Mouse (Mus musculus): ENCODE results near the gene Fgfr2. TPM values are rescaled to one million over a fixed set of nuclear protein-coding genes. Genes with fewer than 3 reads are reported as not detected.
A peak's percentile ranks its signal among the peaks of the same experiment; 100 is the strongest.

Fgfr2 gene
- polyA plus RNA-seq, 1 experiment from 2014 or later = 67.0 TPM

GRCm38 (mm10) chr7:132323430-132323829 is 799.7 kb downstream of the Fgfr2 start:
- H3K4me2 ChIP-seq (replicated peaks) = no peak overlapping the region
- 68% methylated on average over 5 of the region's 5 CpGs for WGBS
- ATAC-seq = no peak
- no peak overlapping the region for H3K27ac ChIP-seq
- no peaks in the 10 kb centered on the region for H3K9me3 ChIP-seq
- no peaks in the 10 kb centered on the region for H3K36me3 ChIP-seq
- H3K27me3 ChIP-seq (replicated peaks) = no peaks in the 10 kb centered on the region
- H3K9ac ChIP-seq = no peak overlapping the region
- peaks cover 14% of the 10 kb centered on the region; the same call in 1 of the 2 replicates for H3K4me1 ChIP-seq (replicated peaks)
- H3K4me3 ChIP-seq (replicated peaks) = no peak overlapping the region

DNA sequence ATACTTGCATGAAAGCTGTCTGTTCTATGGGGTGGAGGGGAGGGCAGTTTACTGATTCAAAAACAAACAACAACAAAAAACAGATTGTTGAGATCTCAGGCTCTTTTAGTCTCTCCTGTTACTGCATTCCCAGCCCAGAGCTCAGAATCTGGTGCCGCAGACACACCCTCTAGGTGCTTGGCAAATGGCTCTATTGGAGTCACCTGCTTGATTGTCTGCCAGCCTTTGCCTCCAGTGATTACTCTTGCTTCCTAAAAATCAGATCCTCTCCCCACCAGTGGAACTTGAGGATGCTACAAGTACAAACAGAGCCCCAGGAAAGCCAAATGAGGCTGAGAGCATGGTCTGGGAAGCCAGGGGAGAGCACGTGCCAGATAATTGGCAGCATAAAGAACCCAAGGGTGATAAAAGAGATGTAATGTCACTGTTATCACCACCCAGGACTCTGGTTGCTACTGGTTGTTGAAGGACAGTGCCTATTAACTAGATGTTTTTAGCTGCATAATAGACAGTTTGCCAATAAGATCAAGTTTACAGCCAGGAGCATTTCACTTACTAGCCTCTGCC is 801.7 kb downstream of the Fgfr2 start:
- Histone ChIP-seq H3K4me3 (replicated peaks) (no peak overlapping the region), H3K36me3 (no peaks in the 10 kb centered on the region), H3K4me1 (replicated peaks) (peaks cover 14% of the 10 kb centered on the region), H3K4me2 (replicated peaks) (no peak overlapping the region), H3K9me3 (no peaks in the 10 kb centered on the region), H3K27ac (no peak overlapping the region), H3K9ac (no peak overlapping the region), H3K27me3 (replicated peaks) (no peaks in the 10 kb centered on the region)
- WGBS = 76% methylated on average over 2 of the region's 2 CpGs
- no peak for ATAC-seq

- Histone ChIP-seq H3K27ac (peak within 1 kb of the TSS; percentile 93), H3K4me2 (replicated peaks) (peak within 1 kb of the TSS; percentile 93), H3K9ac (peak within 1 kb of the TSS; percentile 91), H3K4me3 (replicated peaks) (peak within 1 kb of the TSS; percentile 73), H3K27me3 (replicated peaks) (no peaks in the 10 kb centered on the region), H3K36me3 (no peaks in the 10 kb centered on the region), H3K4me1 (replicated peaks) (peaks cover 26% of the 10 kb centered on the region), H3K9me3 (no peaks in the 10 kb centered on the region)
- under 1% methylated on average over 34 of the region's 34 CpGs for WGBS
- peak; percentile 52 for ATAC-seq
Measured at GRCm38 (mm10) chr7:132317036-132317541, 806.1 kb downstream of the Fgfr2 start, which contains the start of gene Chst15. TSS of gene Chst15 (minus strand) at chr7:132317228.

DNA sequence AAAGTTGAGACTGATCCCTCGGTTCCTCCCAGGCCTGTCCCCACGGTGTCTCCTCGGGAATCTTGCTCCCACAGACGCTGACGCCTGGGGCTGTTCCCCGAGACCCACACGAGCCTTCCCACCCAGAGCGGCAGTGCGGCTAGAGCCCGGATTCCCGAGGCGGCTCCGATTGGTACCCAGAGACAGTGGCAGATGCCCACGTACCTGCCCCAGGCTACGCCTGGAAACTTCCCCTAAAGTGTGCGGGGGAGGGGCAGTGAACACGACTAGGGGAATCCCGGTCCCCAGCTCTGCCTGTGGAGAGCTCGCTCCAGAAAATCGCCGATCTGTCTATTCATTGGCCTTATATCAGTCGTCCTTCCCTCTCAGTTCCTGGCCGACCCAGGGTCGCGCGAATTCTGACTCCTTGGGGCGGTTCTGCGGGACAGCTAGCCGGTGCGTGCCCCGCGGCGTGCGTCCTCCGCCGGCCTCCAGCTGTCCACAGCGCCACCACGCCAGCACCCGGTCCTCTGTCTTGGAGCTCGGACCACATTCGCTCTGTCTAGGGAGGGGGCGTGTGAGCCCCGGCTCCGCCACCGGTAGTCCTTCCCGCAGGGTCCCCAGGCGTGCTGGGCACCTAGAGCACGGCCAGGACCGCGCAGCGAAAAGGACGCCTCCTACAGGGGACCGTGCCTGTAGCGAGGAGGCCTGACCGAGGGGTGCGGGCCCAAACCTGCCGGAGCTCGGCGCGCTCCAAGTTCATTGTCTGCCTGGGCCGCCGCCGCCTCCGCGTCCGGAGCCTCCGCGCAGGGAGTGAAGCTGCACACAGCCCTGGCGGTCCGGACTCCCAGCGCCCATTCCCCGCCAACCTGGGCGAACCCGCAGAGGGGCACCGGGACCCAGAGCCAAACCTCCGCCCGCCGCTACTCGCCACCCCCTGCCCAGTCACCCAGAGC is 806.8 kb downstream of the Fgfr2 start:
- no peaks in the 10 kb centered on the region for H3K27me3 ChIP-seq (replicated peaks)
- peak overlapping the region; percentile 91 for H3K9ac ChIP-seq
- H3K4me2 ChIP-seq (replicated peaks) = peak overlapping the region; percentile 93
- peak overlapping the region; percentile 73 for H3K4me3 ChIP-seq (replicated peaks)
- peaks cover 28% of the 10 kb centered on the region for H3K4me1 ChIP-seq (replicated peaks)
- no peaks in the 10 kb centered on the region for H3K9me3 ChIP-seq
- H3K36me3 ChIP-seq = no peaks in the 10 kb centered on the region
- peak overlapping the region; percentile 93 for H3K27ac ChIP-seq
- WGBS = under 1% methylated on average over 78 of the region's 79 CpGs
- ATAC-seq = peak; percentile 72

DNA sequence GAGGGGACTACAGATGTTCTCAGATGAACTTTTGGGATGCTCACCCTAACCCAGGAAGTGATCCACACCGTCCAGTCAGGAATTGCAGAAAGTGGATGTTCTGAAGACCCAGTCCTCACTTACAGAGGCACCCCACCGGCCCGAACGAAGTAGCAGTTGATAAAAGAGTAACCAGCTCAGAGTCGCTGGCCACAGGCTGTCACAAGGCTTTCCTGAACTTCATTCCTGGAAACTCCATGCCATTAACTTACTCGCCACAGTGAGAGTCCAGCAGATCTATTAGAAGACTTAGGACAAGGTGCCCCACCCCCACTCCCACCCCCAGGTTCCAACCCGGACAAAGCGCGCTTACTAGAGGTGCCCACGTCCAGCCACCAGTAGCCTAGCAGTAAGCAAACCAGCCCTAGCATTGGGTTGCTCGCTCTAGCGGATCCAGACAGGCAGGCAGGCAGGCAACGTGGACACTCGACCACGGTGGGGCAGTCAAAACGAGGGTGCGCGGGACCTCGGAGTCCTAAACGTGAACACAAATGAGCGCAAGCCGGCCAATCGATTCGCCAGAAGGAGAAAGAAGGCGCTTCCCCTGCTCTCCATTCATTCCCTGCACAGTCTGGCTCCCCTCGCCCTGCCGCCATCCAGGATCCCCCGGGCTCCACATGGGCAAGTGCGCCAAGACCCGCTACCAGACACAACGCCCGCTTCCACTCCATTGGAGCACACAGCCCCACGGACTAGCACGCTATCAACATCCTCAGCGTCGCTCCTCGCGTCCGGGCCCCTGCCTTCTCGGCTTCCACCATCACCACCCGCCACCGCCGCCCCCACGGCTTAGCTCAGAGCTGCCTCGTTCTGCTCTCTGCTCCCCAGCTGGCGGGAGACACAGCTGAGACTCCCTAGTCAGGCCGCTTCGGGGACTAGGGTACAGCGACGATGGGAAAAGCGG is 807.7 kb downstream of the Fgfr2 start:
- no peaks in the 10 kb centered on the region for H3K9me3 ChIP-seq
- H3K4me1 ChIP-seq (replicated peaks) = peaks cover 34% of the 10 kb centered on the region
- 2% methylated on average over 51 of the region's 51 CpGs for WGBS

GRCm38 (mm10) chr7:132312396-132312795 is 810.8 kb downstream of the Fgfr2 start:
- Histone ChIP-seq H3K27ac (peak overlapping the region; percentile 25; the same call in 1 of the 2 replicates), H3K9ac (no peak overlapping the region), H3K4me2 (replicated peaks) (peak overlapping the region; percentile 93), H3K4me3 (replicated peaks) (no peak overlapping the region), H3K4me1 (replicated peaks) (peaks cover 55% of the 10 kb centered on the region), H3K36me3 (no peaks in the 10 kb centered on the region), H3K9me3 (no peaks in the 10 kb centered on the region), H3K27me3 (replicated peaks) (no peaks in the 10 kb centered on the region)
- WGBS = 19% methylated on average over 8 of the region's 8 CpGs
- peak; percentile 18; the same call in 1 of the 2 replicates for ATAC-seq

More for the DNA sequence above, 807.7 kb downstream of the Fgfr2 start:
- Histone ChIP-seq H3K27me3 (replicated peaks) (no peaks in the 10 kb centered on the region), H3K27ac (peak overlapping the region; percentile 93), H3K4me2 (replicated peaks) (peak overlapping the region; percentile 93), H3K36me3 (no peaks in the 10 kb centered on the region), H3K4me3 (replicated peaks) (peak overlapping the region; percentile 73), H3K9ac (peak overlapping the region; percentile 91)
- ATAC-seq = peak; percentile 55

GRCm38 (mm10) chr7:132308537-132309191 is 814.5 kb downstream of the Fgfr2 start:
- no peaks in the 10 kb centered on the region for H3K36me3 ChIP-seq
- no peaks in the 10 kb centered on the region for H3K9me3 ChIP-seq
- peaks cover 62% of the 10 kb centered on the region for H3K4me1 ChIP-seq (replicated peaks)
- WGBS = 23% methylated on average over 5 of the region's 5 CpGs
- no peaks in the 10 kb centered on the region for H3K27me3 ChIP-seq (replicated peaks)
- ATAC-seq = peak; percentile 60
- H3K9ac ChIP-seq = no peak overlapping the region
- H3K4me3 ChIP-seq (replicated peaks) = no peak overlapping the region
- H3K27ac ChIP-seq = peak overlapping the region; percentile 78
- no peak overlapping the region; the same call in 1 of the 2 replicates for H3K4me2 ChIP-seq (replicated peaks)

DNA sequence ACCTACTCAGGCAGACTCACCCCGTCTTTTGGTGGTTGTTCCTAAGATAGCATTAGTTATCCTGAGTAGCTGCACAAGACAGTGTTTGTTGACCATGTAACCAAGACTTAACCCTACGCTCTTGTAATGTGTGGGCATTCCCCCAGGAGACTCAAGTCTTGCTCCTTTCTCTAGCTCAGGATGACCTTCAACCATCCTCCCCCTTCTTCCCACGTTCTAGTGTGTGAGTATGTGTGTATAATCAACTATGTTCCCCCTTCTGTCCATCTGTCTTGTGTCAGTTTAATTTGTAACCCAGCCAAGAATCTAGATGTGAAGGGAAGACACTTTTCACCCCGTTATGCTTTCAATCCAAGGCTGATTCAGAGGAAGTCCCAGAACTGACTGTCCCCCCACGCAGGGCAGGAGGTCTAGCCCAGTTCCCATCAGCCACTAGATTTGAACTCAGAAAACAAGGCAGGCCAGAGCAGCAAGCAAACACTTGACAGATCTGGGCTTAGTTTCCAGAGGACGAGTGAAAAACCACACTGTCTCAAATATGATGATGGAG is 815.4 kb downstream of the Fgfr2 start:
- Histone ChIP-seq H3K27me3 (replicated peaks) (no peaks in the 10 kb centered on the region), H3K4me3 (replicated peaks) (no peak overlapping the region), H3K4me2 (replicated peaks) (no peak overlapping the region), H3K9me3 (no peaks in the 10 kb centered on the region), H3K4me1 (replicated peaks) (peaks cover 57% of the 10 kb centered on the region), H3K9ac (no peak overlapping the region), H3K36me3 (no peaks in the 10 kb centered on the region), H3K27ac (peak overlapping the region; percentile 78)
- 38% methylated on average over 6 of the region's 6 CpGs for WGBS
- peak; percentile 24 for ATAC-seq

- WGBS = 89% methylated on average over 8 of the region's 8 CpGs
- Histone ChIP-seq H3K27me3 (replicated peaks) (no peaks in the 10 kb centered on the region), H3K9me3 (no peaks in the 10 kb centered on the region), H3K9ac (no peak overlapping the region), H3K4me3 (replicated peaks) (no peak overlapping the region), H3K4me1 (replicated peaks) (peaks cover 54% of the 10 kb centered on the region), H3K4me2 (replicated peaks) (no peak overlapping the region), H3K27ac (no peak overlapping the region), H3K36me3 (no peaks in the 10 kb centered on the region)
- ATAC-seq = no peak
Measured at GRCm38 (mm10) chr7:132306671-132307412, 816.3 kb downstream of the Fgfr2 start.

DNA sequence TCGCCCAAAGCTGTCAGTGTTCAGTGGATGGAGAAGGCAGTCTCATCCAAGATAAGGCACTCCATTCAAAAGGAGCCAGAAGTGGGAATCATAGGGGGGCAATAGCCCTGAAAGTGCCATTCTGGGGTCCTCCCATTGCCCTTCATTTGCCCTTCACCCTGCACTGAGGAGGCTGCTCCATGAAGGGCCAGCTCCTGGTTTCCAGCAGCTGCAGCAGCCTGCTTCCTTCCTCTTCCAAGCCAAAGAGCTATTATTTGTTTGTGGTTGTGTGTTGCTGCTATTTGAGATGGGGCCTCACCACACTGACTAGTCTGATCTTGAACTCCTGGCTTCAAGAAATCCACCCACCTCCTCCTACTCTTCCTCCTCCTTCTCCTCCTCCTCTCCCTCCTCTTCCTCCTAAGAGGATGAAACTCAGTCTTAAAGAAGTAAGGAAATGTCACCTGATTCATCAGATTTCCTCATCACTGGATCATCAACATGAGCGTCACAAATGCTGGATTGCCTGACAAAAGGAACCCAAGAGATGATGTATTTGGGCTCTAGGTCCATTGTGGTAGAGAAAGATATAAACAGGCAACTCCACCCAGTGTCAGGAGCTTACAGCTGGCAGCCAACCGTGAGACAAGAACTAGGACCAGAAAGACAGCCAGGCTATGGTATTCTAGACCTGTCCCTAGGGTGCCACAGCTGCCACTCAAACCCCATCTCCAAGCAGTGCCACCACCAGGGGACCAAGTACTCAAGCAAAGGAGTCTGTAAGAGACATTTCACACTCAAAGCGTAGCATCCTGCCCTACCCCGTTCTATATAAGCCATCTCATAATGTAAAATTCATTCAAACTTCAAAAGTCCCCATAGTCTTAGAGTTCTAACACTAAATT is 817.4 kb downstream of the Fgfr2 start:
- 72% methylated on average over 5 of the region's 5 CpGs for WGBS

More for the DNA sequence above, 817.4 kb downstream of the Fgfr2 start:
- Histone ChIP-seq H3K4me3 (replicated peaks) (no peak overlapping the region), H3K27ac (no peak overlapping the region), H3K4me1 (replicated peaks) (peaks cover 58% of the 10 kb centered on the region), H3K36me3 (no peaks in the 10 kb centered on the region), H3K27me3 (replicated peaks) (no peaks in the 10 kb centered on the region), H3K9ac (no peak overlapping the region), H3K9me3 (no peaks in the 10 kb centered on the region), H3K4me2 (replicated peaks) (no peak overlapping the region)
- no peak for ATAC-seq
